In genomic region chr4:134751682-134752380, GRCm38 (mm10) we compare ENCODE assay signal across 12 mouse cellular contexts. TPM values are rescaled to one million over a fixed set of nuclear protein-coding genes. Genes with fewer than 3 reads are reported as not detected.
DNase-seq lines count a peak whose midpoint lies in the region; ATAC-seq and TF ChIP-seq lines count a peak whose summit lies in the region.
"Had no signal": no experiment of that assay in that cellular context is flagged by ENCODE, and none has a peak within 500 bp of the region (broad histone marks: within the 10 kb centered on the region; RNA-seq: fewer than 3 reads in every experiment).

No protein-coding gene starts in this region.

- DNase-seq in thymus, adult 2 months, result peak; percentile 18
- no peak for DNase-seq in thymus, postnatal 0 days (ENCODE audit: low spot score)
- DNase-seq in c-Kit-negative CD71-positive TER-119-positive erythroid progenitor cells, embryonic 14.5 days (ENCODE audit: low read depth, low spot score), result peak; percentile 50
- peak; percentile 74 for DNase-seq in naive thymus-derived CD4-positive, alpha-beta T cell, adult 2 months (ENCODE audit: low read depth)
- DNase-seq in lung, postnatal 10 days, result no peak
- no peak for DNase-seq in cerebellum, postnatal 25 days
- no peak for DNase-seq in adrenal gland, adult 18-20 months (ENCODE audit: low spot score in 2 of 2)
- DNase-seq: cerebellum, postnatal 10 days; heart, postnatal 36 days; kidney, postnatal 14 days; lung, postnatal 36 days had no signal

- H3K27ac ChIP-seq in thymus, adult 2 months (ENCODE audit: control insufficient read depth, insufficient read depth, low read length), result no peak overlapping the region
- H3K27ac ChIP-seq in intestine, postnatal 0 days (ENCODE audit: low read depth, low read length), result no peak overlapping the region

- TF ChIP-seq CTCF in thymus, adult 2 months (IDR thresholded peaks at IDR 0.05; ENCODE audit: borderline replicate concordance, control insufficient read depth, extremely low read depth, insufficient read depth, low read length, poor library complexity), result no peak
- TF ChIP-seq CTCF in intestine, postnatal 0 days (IDR thresholded peaks at IDR 0.05; ENCODE audit: low read depth), result no peak

- H3K4me3 ChIP-seq in thymus, adult 2 months (ENCODE audit: control insufficient read depth, insufficient read depth, low read length), result no peak overlapping the region
- no peak overlapping the region for H3K4me3 ChIP-seq in intestine, postnatal 0 days (ENCODE audit: low read depth, low read length)

- peaks cover 3% of the 10 kb centered on the region; the same call in 1 of the 2 replicates for H3K36me3 ChIP-seq in thymus, adult 2 months (ENCODE audit: control insufficient read depth, insufficient read depth, low read length)
- H3K36me3 ChIP-seq in intestine, postnatal 0 days (ENCODE audit: control insufficient read depth, insufficient read depth), result peaks cover 32% of the 10 kb centered on the region

- H3K4me1 ChIP-seq in thymus, adult 2 months (replicated peaks; ENCODE audit: control insufficient read depth, insufficient read depth, low read length), result peaks cover 79% of the 10 kb centered on the region
- H3K4me1 ChIP-seq in intestine, postnatal 0 days (replicated peaks; ENCODE audit: control insufficient read depth, insufficient read depth, low read length), result no peaks in the 10 kb centered on the region

- peak; percentile 19 for ATAC-seq in intestine, postnatal 0 days

- no peak for TF ChIP-seq POLR2A in thymus, adult 2 months (IDR thresholded peaks at IDR 0.05; ENCODE audit: control insufficient read depth, extremely low read depth, insufficient read depth, low read length, poor library complexity)

- H3K9ac ChIP-seq in intestine, postnatal 0 days (ENCODE audit: low read depth, low read length), result no peak overlapping the region

- 80% methylated on average over 18 of the region's 18 CpGs for WGBS in thymus, adult 2 months
- WGBS in intestine, postnatal 0 days, result 70% methylated on average over 18 of the region's 18 CpGs

- no peaks in the 10 kb centered on the region for H3K27me3 ChIP-seq in thymus, adult 2 months (ENCODE audit: control insufficient read depth, insufficient read depth, low read length)
- H3K27me3 ChIP-seq in intestine, postnatal 0 days (replicated peaks; ENCODE audit: control insufficient read depth, insufficient read depth, low read length), result no peaks in the 10 kb centered on the region

- H3K9me3 ChIP-seq in intestine, postnatal 0 days (ENCODE audit: control insufficient read depth), result no peaks in the 10 kb centered on the region

- no peak overlapping the region for H3K4me2 ChIP-seq in intestine, postnatal 0 days (replicated peaks; ENCODE audit: low read depth)

RNA-seq across cellular contexts. Expression of gene Ldlrap1, which starts 16.0 kb away (rescaled TPM):
- polyA plus RNA-seq in thymus, adult 2 months (2012; rRNA removed), result 25.3 and 26.0 TPM in 2 replicates
- 16.1 and 16.6 TPM in 2 replicates for polyA plus RNA-seq in thymus, postnatal 0 days (2015; fragmentation: Nextera tagmentation; extraction: Ambion mirVana)
- 18.0 and 18.1 TPM in 2 replicates for polyA plus RNA-seq in intestine, postnatal 0 days (2015; fragmentation: Nextera tagmentation; extraction: Ambion mirVana)
- 10 to 100 TPM; 41.8 to 53.9 TPM for total RNA-seq in adrenal gland, adult 18-20 months (2021)

RNA-seq across cellular contexts. Expression of gene Man1c1, which starts 47.7 kb away (rescaled TPM):
- polyA plus RNA-seq in thymus, adult 2 months (2012; rRNA removed), result 4.4 and 5.5 TPM in 2 replicates
- 0.91 and 1.2 TPM in 2 replicates for polyA plus RNA-seq in thymus, postnatal 0 days (2015; fragmentation: Nextera tagmentation; extraction: Ambion mirVana)
- 1.7 TPM in 2 replicates for polyA plus RNA-seq in intestine, postnatal 0 days (2015; fragmentation: Nextera tagmentation; extraction: Ambion mirVana)
- total RNA-seq in adrenal gland, adult 18-20 months (2021), result 10 to 100 TPM; 14.9 to 20.8 TPM

Comparison
In these comparisons a context has a peak if more than half of its experiments do, and no peak if none do; other contexts are left out.
1. DNase-seq: peak in thymus, adult 2 months (single experiment), c-Kit-negative CD71-positive TER-119-positive erythroid progenitor cells, embryonic 14.5 days (single experiment) and naive thymus-derived CD4-positive, alpha-beta T cell, adult 2 months (single experiment); none in thymus, postnatal 0 days (single experiment), lung, postnatal 10 days (single experiment), cerebellum, postnatal 25 days (0 of 2) and adrenal gland, adult 18-20 months (0 of 2).